Mouse (Mus musculus): ENCODE data around the gene Nckap5. TPM values are rescaled to one million over a fixed set of nuclear protein-coding genes. Genes with fewer than 3 reads are reported as not detected.

The Nckap5 gene
- polyA plus RNA-seq, 1 experiment from 2014 or later, result 2.7 TPM

- no peak overlapping the region for H3K9ac ChIP-seq (ENCODE audit: low read length)
- no peaks in the 10 kb centered on the region for H3K27me3 ChIP-seq (ENCODE audit: control insufficient read depth, insufficient read depth, low read length)
- no peak for ATAC-seq (ENCODE audit: insufficient number of reproducible peaks, low FRiP score, low TSS enrichment, low read depth)
- H3K27ac ChIP-seq (replicated peaks; ENCODE audit: low read depth, low read length), result no peak overlapping the region
- no peak overlapping the region for H3K4me2 ChIP-seq (ENCODE audit: low read depth, severe bottlenecking)
- no peaks in the 10 kb centered on the region for H3K9me3 ChIP-seq (ENCODE audit: control insufficient read depth, low read length)
- H3K4me1 ChIP-seq (ENCODE audit: control insufficient read depth, insufficient read depth, low read length), result no peaks in the 10 kb centered on the region
- peak; percentile 74 for DNase-seq (ENCODE audit: low spot score)
- 91% methylated on average over 8 of the region's 8 CpGs for WGBS
- H3K4me3 ChIP-seq (ENCODE audit: low read depth, low read length), result no peak overlapping the region
- no peaks in the 10 kb centered on the region for H3K36me3 ChIP-seq (ENCODE audit: control insufficient read depth, insufficient read depth, low read length)
These were observed 261.9 kb downstream of the Nckap5 start for GRCm38 (mm10) chr1:126568520-126569197.

GRCm38 (mm10) chr1:126565151-126565725, 265.4 kb downstream of the Nckap5 start:
- Histone ChIP-seq H3K4me2 (ENCODE audit: low read depth, severe bottlenecking) (no peak overlapping the region), H3K9ac (ENCODE audit: low read length) (no peak overlapping the region), H3K27ac (replicated peaks; ENCODE audit: low read depth, low read length) (no peak overlapping the region), H3K36me3 (ENCODE audit: control insufficient read depth, insufficient read depth, low read length) (no peaks in the 10 kb centered on the region), H3K27me3 (ENCODE audit: control insufficient read depth, insufficient read depth, low read length) (no peaks in the 10 kb centered on the region), H3K4me3 (ENCODE audit: low read depth, low read length) (no peak overlapping the region), H3K9me3 (ENCODE audit: control insufficient read depth, low read length) (no peaks in the 10 kb centered on the region), H3K4me1 (ENCODE audit: control insufficient read depth, insufficient read depth, low read length) (no peaks in the 10 kb centered on the region)
- WGBS, result 75% methylated on average over 3 of the region's 3 CpGs
- DNase-seq (ENCODE audit: low spot score) (no peak), ATAC-seq (ENCODE audit: insufficient number of reproducible peaks, low FRiP score, low TSS enrichment, low read depth) (no peak)

GRCm38 (mm10) chr1:126560931-126561330, 269.7 kb downstream of the Nckap5 start:
- DNase-seq (ENCODE audit: low spot score), result peak; percentile 51
- Histone ChIP-seq H3K36me3 (ENCODE audit: control insufficient read depth, insufficient read depth, low read length) (no peaks in the 10 kb centered on the region), H3K27me3 (ENCODE audit: control insufficient read depth, insufficient read depth, low read length) (no peaks in the 10 kb centered on the region), H3K4me1 (ENCODE audit: control insufficient read depth, insufficient read depth, low read length) (no peaks in the 10 kb centered on the region), H3K4me3 (ENCODE audit: low read depth, low read length) (no peak overlapping the region), H3K9ac (ENCODE audit: low read length) (no peak overlapping the region), H3K9me3 (ENCODE audit: control insufficient read depth, low read length) (no peaks in the 10 kb centered on the region), H3K27ac (replicated peaks; ENCODE audit: low read depth, low read length) (no peak overlapping the region), H3K4me2 (ENCODE audit: low read depth, severe bottlenecking) (no peak overlapping the region)
- ATAC-seq (ENCODE audit: insufficient number of reproducible peaks, low FRiP score, low TSS enrichment, low read depth), result no peak
- WGBS, result 53% methylated on average over 7 of the region's 7 CpGs

- Histone ChIP-seq H3K4me3 (ENCODE audit: low read depth, low read length) (no peak overlapping the region), H3K9ac (ENCODE audit: low read length) (no peak overlapping the region), H3K4me2 (ENCODE audit: low read depth, severe bottlenecking) (no peak overlapping the region), H3K27ac (replicated peaks; ENCODE audit: low read depth, low read length) (no peak overlapping the region), H3K36me3 (ENCODE audit: control insufficient read depth, insufficient read depth, low read length) (no peaks in the 10 kb centered on the region), H3K27me3 (ENCODE audit: control insufficient read depth, insufficient read depth, low read length) (no peaks in the 10 kb centered on the region), H3K4me1 (ENCODE audit: control insufficient read depth, insufficient read depth, low read length) (no peaks in the 10 kb centered on the region), H3K9me3 (ENCODE audit: control insufficient read depth, low read length) (no peaks in the 10 kb centered on the region)
- DNase-seq (ENCODE audit: low spot score) (no peak), ATAC-seq (ENCODE audit: insufficient number of reproducible peaks, low FRiP score, low TSS enrichment, low read depth) (no peak)
- WGBS, result 92% methylated on average over 12 of the region's 12 CpGs
These were observed 272.8 kb downstream of the Nckap5 start for GRCm38 (mm10) chr1:126557791-126558294.

- DNase-seq (ENCODE audit: low spot score) (no peak), ATAC-seq (ENCODE audit: insufficient number of reproducible peaks, low FRiP score, low TSS enrichment, low read depth) (no peak)
- Histone ChIP-seq H3K9ac (ENCODE audit: low read length) (no peak overlapping the region), H3K9me3 (ENCODE audit: control insufficient read depth, low read length) (no peaks in the 10 kb centered on the region), H3K4me3 (ENCODE audit: low read depth, low read length) (no peak overlapping the region), H3K27me3 (ENCODE audit: control insufficient read depth, insufficient read depth, low read length) (no peaks in the 10 kb centered on the region), H3K36me3 (ENCODE audit: control insufficient read depth, insufficient read depth, low read length) (no peaks in the 10 kb centered on the region), H3K4me2 (ENCODE audit: low read depth, severe bottlenecking) (no peak overlapping the region), H3K4me1 (ENCODE audit: control insufficient read depth, insufficient read depth, low read length) (no peaks in the 10 kb centered on the region), H3K27ac (replicated peaks; ENCODE audit: low read depth, low read length) (no peak overlapping the region)
- 77% methylated on average over 7 of the region's 7 CpGs for WGBS
These were observed 282.6 kb downstream of the Nckap5 start for GRCm38 (mm10) chr1:126547979-126548378.

- Histone ChIP-seq H3K4me1 (ENCODE audit: control insufficient read depth, insufficient read depth, low read length) (no peaks in the 10 kb centered on the region), H3K9me3 (ENCODE audit: control insufficient read depth, low read length) (no peaks in the 10 kb centered on the region), H3K4me2 (ENCODE audit: low read depth, severe bottlenecking) (no peak overlapping the region), H3K4me3 (ENCODE audit: low read depth, low read length) (no peak overlapping the region), H3K27ac (replicated peaks; ENCODE audit: low read depth, low read length) (no peak overlapping the region), H3K9ac (ENCODE audit: low read length) (no peak overlapping the region), H3K27me3 (ENCODE audit: control insufficient read depth, insufficient read depth, low read length) (no peaks in the 10 kb centered on the region), H3K36me3 (ENCODE audit: control insufficient read depth, insufficient read depth, low read length) (no peaks in the 10 kb centered on the region)
- no peak for ATAC-seq (ENCODE audit: insufficient number of reproducible peaks, low FRiP score, low TSS enrichment, low read depth)
- 72% methylated on average over 4 of the region's 4 CpGs for WGBS
- DNase-seq (ENCODE audit: low spot score), result no peak
These were observed 286.1 kb downstream of the Nckap5 start for GRCm38 (mm10) chr1:126544471-126544870.

- Histone ChIP-seq H3K9ac (ENCODE audit: low read length) (no peak overlapping the region), H3K9me3 (ENCODE audit: control insufficient read depth, low read length) (no peaks in the 10 kb centered on the region), H3K27ac (replicated peaks; ENCODE audit: low read depth, low read length) (no peak overlapping the region), H3K4me2 (ENCODE audit: low read depth, severe bottlenecking) (no peak overlapping the region), H3K36me3 (ENCODE audit: control insufficient read depth, insufficient read depth, low read length) (no peaks in the 10 kb centered on the region), H3K27me3 (ENCODE audit: control insufficient read depth, insufficient read depth, low read length) (no peaks in the 10 kb centered on the region), H3K4me3 (ENCODE audit: low read depth, low read length) (no peak overlapping the region), H3K4me1 (ENCODE audit: control insufficient read depth, insufficient read depth, low read length) (no peaks in the 10 kb centered on the region)
- ATAC-seq (ENCODE audit: insufficient number of reproducible peaks, low FRiP score, low TSS enrichment, low read depth) (no peak), DNase-seq (ENCODE audit: low spot score) (no peak)
- WGBS, result 90% methylated on average over 6 of the region's 6 CpGs
These were observed 293.3 kb downstream of the Nckap5 start for GRCm38 (mm10) chr1:126537223-126537757.

GRCm38 (mm10) chr1:126535527-126535926, 295.1 kb downstream of the Nckap5 start:
- 74% methylated on average over 1 of the region's 1 CpGs for WGBS
- H3K4me3 ChIP-seq (ENCODE audit: low read depth, low read length), result no peak overlapping the region
- no peak overlapping the region for H3K9ac ChIP-seq (ENCODE audit: low read length)
- H3K4me2 ChIP-seq (ENCODE audit: low read depth, severe bottlenecking), result no peak overlapping the region
- no peaks in the 10 kb centered on the region for H3K36me3 ChIP-seq (ENCODE audit: control insufficient read depth, insufficient read depth, low read length)
- H3K27ac ChIP-seq (replicated peaks; ENCODE audit: low read depth, low read length), result no peak overlapping the region
- no peak for ATAC-seq (ENCODE audit: insufficient number of reproducible peaks, low FRiP score, low TSS enrichment, low read depth)
- H3K27me3 ChIP-seq (ENCODE audit: control insufficient read depth, insufficient read depth, low read length), result no peaks in the 10 kb centered on the region
- H3K4me1 ChIP-seq (ENCODE audit: control insufficient read depth, insufficient read depth, low read length), result no peaks in the 10 kb centered on the region
- no peak for DNase-seq (ENCODE audit: low spot score)
- H3K9me3 ChIP-seq (ENCODE audit: control insufficient read depth, low read length), result no peaks in the 10 kb centered on the region

All from limb, embryonic 11.5 days (tissue).